Mouse (Mus musculus): Measurements from ENCODE around the gene Zbtb9. TPM values are rescaled to one million over a fixed set of nuclear protein-coding genes. Genes with fewer than 3 reads are reported as not detected.

Zbtb9 gene
- polyA plus RNA-seq, 1 experiment from 2014 or later, result 11.5 TPM

DNA sequence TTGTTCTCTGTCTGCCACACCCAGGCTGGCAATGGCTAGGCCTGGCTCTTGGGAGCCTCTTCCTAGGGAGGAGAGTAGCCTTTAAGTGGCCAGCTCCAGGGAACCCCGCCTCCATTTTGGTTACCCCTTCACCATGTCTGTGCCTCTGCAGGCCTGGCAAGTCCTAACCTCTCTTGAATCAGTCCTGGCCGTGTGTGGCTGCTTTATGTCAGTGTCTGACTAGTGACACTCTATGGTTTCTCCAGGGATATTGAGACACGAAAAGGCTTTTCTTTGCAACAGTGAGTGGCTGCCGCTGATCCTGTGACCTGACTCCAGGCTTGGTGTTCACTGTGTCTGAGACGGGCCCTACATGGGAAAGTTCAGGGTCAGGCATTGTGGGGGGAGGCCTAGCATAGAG lies 77.9 kb downstream of the Zbtb9 start:
- 63% methylated on average over 5 of the region's 5 CpGs for WGBS
- Histone ChIP-seq H3K9ac (ENCODE audit: low read length) (no peak overlapping the region), H3K4me1 (ENCODE audit: control insufficient read depth, insufficient read depth, low read length) (peaks cover 3% of the 10 kb centered on the region; the same call in 1 of the 2 replicates), H3K9me3 (ENCODE audit: control insufficient read depth, low read length) (no peaks in the 10 kb centered on the region; the same call in 1 of the 2 replicates), H3K36me3 (ENCODE audit: control insufficient read depth, insufficient read depth, low read length) (no peaks in the 10 kb centered on the region), H3K4me3 (ENCODE audit: low read depth, low read length) (no peak overlapping the region), H3K4me2 (ENCODE audit: low read depth, severe bottlenecking) (no peak overlapping the region), H3K27ac (replicated peaks; ENCODE audit: low read depth, low read length) (no peak overlapping the region), H3K27me3 (ENCODE audit: control insufficient read depth, insufficient read depth, low read length) (no peaks in the 10 kb centered on the region)
- DNase-seq (ENCODE audit: low spot score), result no peak
- ATAC-seq (ENCODE audit: insufficient number of reproducible peaks, low FRiP score, low TSS enrichment, low read depth), result no peak

DNA sequence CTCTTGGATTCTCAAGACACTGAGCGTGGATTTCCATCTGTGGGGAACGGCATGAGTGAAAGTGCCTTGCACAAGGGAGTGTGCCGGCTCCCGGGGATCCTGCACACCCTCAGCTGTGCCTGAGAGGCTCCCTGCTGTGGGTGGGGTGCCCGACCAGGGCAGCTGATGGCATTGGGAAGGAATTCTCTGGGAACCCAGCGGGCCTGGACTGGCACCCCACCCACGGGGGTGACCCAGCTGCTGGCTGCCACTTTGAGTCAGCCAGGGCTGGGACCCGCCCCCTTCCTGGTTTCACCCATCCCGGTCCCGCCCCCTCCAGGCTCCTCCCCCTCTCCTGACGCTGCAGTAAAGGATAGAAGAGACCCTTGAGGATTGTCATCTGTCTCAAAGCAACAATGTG lies 78.5 kb downstream of the Zbtb9 start:
- 0 out of 2 replicates have a peak, but pooled peaks have one; percentile 38 for ATAC-seq (ENCODE audit: insufficient number of reproducible peaks, low FRiP score, low TSS enrichment, low read depth)
- Histone ChIP-seq H3K9ac (ENCODE audit: low read length) (no peak overlapping the region), H3K4me3 (ENCODE audit: low read depth, low read length) (no peak overlapping the region), H3K27me3 (ENCODE audit: control insufficient read depth, insufficient read depth, low read length) (no peaks in the 10 kb centered on the region), H3K4me2 (ENCODE audit: low read depth, severe bottlenecking) (no peak overlapping the region), H3K36me3 (ENCODE audit: control insufficient read depth, insufficient read depth, low read length) (no peaks in the 10 kb centered on the region), H3K27ac (replicated peaks; ENCODE audit: low read depth, low read length) (no peak overlapping the region), H3K4me1 (ENCODE audit: control insufficient read depth, insufficient read depth, low read length) (peaks cover 5% of the 10 kb centered on the region; the same call in 1 of the 2 replicates), H3K9me3 (ENCODE audit: control insufficient read depth, low read length) (no peaks in the 10 kb centered on the region; the same call in 1 of the 2 replicates)
- WGBS, result 38% methylated on average over 10 of the region's 11 CpGs
- no peak for DNase-seq (ENCODE audit: low spot score)

DNA sequence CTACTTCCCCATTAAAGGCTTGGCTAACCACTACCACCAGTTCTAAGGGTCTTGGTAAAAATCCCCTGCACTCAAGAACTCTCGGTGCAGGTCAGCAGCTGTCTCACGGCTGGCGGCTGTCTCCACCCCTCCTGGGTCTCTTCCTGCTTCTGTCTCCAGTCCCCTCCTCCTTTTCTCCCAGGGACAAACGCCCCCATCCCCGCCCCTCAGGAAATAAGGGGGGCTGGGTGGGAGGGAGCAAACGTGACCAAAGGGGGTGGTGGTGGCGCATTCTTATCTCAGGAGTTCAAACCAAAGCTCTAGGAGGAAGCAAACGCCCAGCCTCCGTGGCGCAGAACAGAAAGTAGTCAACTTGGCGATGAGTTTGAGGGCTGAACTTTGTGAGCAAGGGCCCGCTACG lies 83.2 kb downstream of the Zbtb9 start:
- Histone ChIP-seq H3K27ac (replicated peaks; ENCODE audit: low read depth, low read length) (peak overlapping the region; percentile 32; the same call in 1 of the 2 replicates), H3K9me3 (ENCODE audit: control insufficient read depth, low read length) (no peaks in the 10 kb centered on the region), H3K4me2 (ENCODE audit: low read depth, severe bottlenecking) (peak overlapping the region; percentile 84), H3K9ac (ENCODE audit: low read length) (no peak overlapping the region; the same call in 1 of the 2 replicates), H3K36me3 (ENCODE audit: control insufficient read depth, insufficient read depth, low read length) (no peaks in the 10 kb centered on the region), H3K4me1 (ENCODE audit: control insufficient read depth, insufficient read depth, low read length) (peaks cover 26% of the 10 kb centered on the region), H3K4me3 (ENCODE audit: low read depth, low read length) (peak overlapping the region; percentile 58), H3K27me3 (ENCODE audit: control insufficient read depth, insufficient read depth, low read length) (no peaks in the 10 kb centered on the region)
- ATAC-seq (ENCODE audit: insufficient number of reproducible peaks, low FRiP score, low TSS enrichment, low read depth) (no peak), DNase-seq (ENCODE audit: low spot score) (peak; percentile 82)
- under 1% methylated on average over 13 of the region's 13 CpGs for WGBS

DNA sequence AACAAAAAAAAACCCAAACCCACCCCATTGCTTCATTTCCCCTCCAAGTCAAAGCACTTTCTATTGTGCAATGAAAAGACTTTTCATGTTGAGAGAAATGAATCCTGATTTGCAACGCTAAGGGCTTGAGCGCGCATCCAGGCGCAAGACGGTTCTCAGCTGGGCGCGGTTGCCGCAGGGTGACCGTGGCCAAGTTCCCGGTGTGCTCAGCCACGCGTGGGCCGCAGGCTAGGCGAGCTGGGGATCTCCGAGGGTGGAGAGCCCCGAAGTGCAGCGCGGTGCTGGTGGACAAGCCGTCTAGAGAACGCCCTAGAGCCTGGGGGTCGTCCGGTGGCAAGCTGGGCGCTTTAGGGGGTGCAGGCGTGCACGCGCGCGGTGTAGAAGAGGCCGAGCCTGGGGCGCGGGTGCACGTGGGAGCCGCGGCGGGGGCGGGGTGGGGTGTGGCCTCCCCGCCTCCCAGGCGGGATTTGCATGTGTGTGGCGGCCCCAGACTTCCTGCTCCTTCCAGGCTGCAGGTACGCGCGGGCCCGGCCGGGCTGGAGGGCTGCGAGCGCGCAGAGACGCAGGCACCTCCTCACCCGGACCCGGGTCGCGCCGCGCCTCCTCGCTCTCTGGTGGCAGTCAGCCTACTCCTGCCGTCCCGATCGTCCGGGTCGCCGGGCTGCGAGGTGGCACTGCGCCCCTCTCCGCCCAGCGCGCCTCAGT lies 84.0 kb downstream of the Zbtb9 start, which contains the start of gene Itpr3:
TSS of gene Itpr3 (plus strand) at position 493 of the 705 bp plus-strand sequence.
- H3K4me1 ChIP-seq (ENCODE audit: control insufficient read depth, insufficient read depth, low read length), result peaks cover 23% of the 10 kb centered on the region
- peak within 1 kb of the TSS; percentile 32; the same call in 1 of the 2 replicates for H3K27ac ChIP-seq (replicated peaks; ENCODE audit: low read depth, low read length)
- H3K4me2 ChIP-seq (ENCODE audit: low read depth, severe bottlenecking), result peak within 1 kb of the TSS; percentile 84
- DNase-seq (ENCODE audit: low spot score), result peak; percentile 83
- WGBS, result under 1% methylated on average over 63 of the region's 66 CpGs
- H3K4me3 ChIP-seq (ENCODE audit: low read depth, low read length), result peak within 1 kb of the TSS; percentile 58
- no peaks in the 10 kb centered on the region for H3K36me3 ChIP-seq (ENCODE audit: control insufficient read depth, insufficient read depth, low read length)
- ATAC-seq (ENCODE audit: insufficient number of reproducible peaks, low FRiP score, low TSS enrichment, low read depth), result peak; percentile 64; the same call in 1 of the 2 replicates
- no peaks in the 10 kb centered on the region for H3K9me3 ChIP-seq (ENCODE audit: control insufficient read depth, low read length)
- peak within 1 kb of the TSS; percentile 71 for H3K9ac ChIP-seq (ENCODE audit: low read length)
- H3K27me3 ChIP-seq (ENCODE audit: control insufficient read depth, insufficient read depth, low read length), result no peaks in the 10 kb centered on the region

DNA sequence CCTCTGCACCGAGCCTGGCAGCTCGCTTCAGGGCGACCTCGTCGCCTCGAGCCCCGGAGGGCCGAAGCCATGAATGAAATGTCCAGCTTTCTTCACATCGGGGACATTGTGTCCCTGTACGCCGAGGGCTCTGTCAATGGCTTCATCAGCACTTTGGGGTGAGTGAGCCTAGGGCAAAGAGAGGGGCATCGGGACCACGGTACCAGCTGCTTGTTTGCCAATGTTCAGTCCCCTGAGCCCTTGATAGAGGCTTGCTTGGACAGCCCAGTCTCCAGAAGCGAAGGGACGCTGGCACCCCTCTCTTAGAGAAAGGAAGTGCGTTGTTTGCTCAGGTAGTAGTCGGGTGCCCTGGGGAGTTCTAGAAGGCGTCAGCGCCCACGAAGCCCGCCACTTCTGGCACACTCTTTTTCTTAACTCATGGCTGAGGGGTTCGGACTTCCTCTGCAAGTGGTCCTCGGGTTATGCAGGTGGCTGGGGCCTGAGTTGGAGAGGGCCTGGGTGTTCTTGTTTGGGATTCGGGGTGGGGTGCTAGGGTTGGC lies 84.6 kb downstream of the Zbtb9 start:
- H3K4me3 ChIP-seq (ENCODE audit: low read depth, low read length), result peak overlapping the region; percentile 58
- peak overlapping the region; percentile 71 for H3K9ac ChIP-seq (ENCODE audit: low read length)
- peak overlapping the region; percentile 84 for H3K4me2 ChIP-seq (ENCODE audit: low read depth, severe bottlenecking)
- H3K36me3 ChIP-seq (ENCODE audit: control insufficient read depth, insufficient read depth, low read length), result no peaks in the 10 kb centered on the region
- ATAC-seq (ENCODE audit: insufficient number of reproducible peaks, low FRiP score, low TSS enrichment, low read depth) (0 out of 2 replicates have a peak, but pooled peaks have one; percentile 31), DNase-seq (ENCODE audit: low spot score) (no peak)
- peaks cover 23% of the 10 kb centered on the region for H3K4me1 ChIP-seq (ENCODE audit: control insufficient read depth, insufficient read depth, low read length)
- H3K9me3 ChIP-seq (ENCODE audit: control insufficient read depth, low read length), result no peaks in the 10 kb centered on the region
- H3K27ac ChIP-seq (replicated peaks; ENCODE audit: low read depth, low read length), result no peak overlapping the region
- under 1% methylated on average over 24 of the region's 24 CpGs for WGBS
- no peaks in the 10 kb centered on the region for H3K27me3 ChIP-seq (ENCODE audit: control insufficient read depth, insufficient read depth, low read length)

Small RNA genes within 50 kb of the gene (microRNA-seq; reads per million reads assigned to microRNA genes)
- gene Mir3083 (not detected), gene Mir6968 (2.1 reads per million)

Other genes with a start within 250 kb of the Zbtb9 start
- gene Bnip1, start 192.1 kb upstream of the Zbtb9 start, polyA plus RNA-seq (2014; fragmentation: Nextera tagmentation; extraction: Ambion mirVana), result 51.2 and 51.5 TPM in 2 replicates
- gene Nkx2-5, start 128.2 kb upstream of the Zbtb9 start, polyA plus RNA-seq (2014; fragmentation: Nextera tagmentation; extraction: Ambion mirVana), result 0.16 TPM in 1 of 2 replicates, not detected in the other
- gene Kifc5b, start 56.1 kb upstream of the Zbtb9 start, polyA plus RNA-seq (2014; fragmentation: Nextera tagmentation; extraction: Ambion mirVana), result 7.3 and 9.8 TPM in 2 replicates
- 4.7 and 5.0 TPM in 2 replicates for gene Phf1, start 40.1 kb upstream of the Zbtb9 start, polyA plus RNA-seq (2014; fragmentation: Nextera tagmentation; extraction: Ambion mirVana)
- 164 and 170 TPM in 2 replicates for gene Cuta, start 33.6 kb upstream of the Zbtb9 start, polyA plus RNA-seq (2014; fragmentation: Nextera tagmentation; extraction: Ambion mirVana)
- gene Syngap1, start 31.9 kb upstream of the Zbtb9 start, polyA plus RNA-seq (2014; fragmentation: Nextera tagmentation; extraction: Ambion mirVana), result 3.1 and 3.5 TPM in 2 replicates
- gene Bak1, start 55.8 kb downstream of the Zbtb9 start, polyA plus RNA-seq (2014; fragmentation: Nextera tagmentation; extraction: Ambion mirVana), result 10.9 and 15.6 TPM in 2 replicates
- 2.5 and 3.0 TPM in 2 replicates for gene Itpr3, start 84.1 kb downstream of the Zbtb9 start, polyA plus RNA-seq (2014; fragmentation: Nextera tagmentation; extraction: Ambion mirVana)
- gene Uqcc2, start 160.7 kb downstream of the Zbtb9 start, polyA plus RNA-seq (2014; fragmentation: Nextera tagmentation; extraction: Ambion mirVana), result 383 and 387 TPM in 2 replicates
- gene Ip6k3, start 194.6 kb downstream of the Zbtb9 start, polyA plus RNA-seq (2014; fragmentation: Nextera tagmentation; extraction: Ambion mirVana), result 0.13 and 0.20 TPM in 2 replicates
- gene Lemd2, start 231.3 kb downstream of the Zbtb9 start, polyA plus RNA-seq (2014; fragmentation: Nextera tagmentation; extraction: Ambion mirVana), result 14.2 and 15.8 TPM in 2 replicates